Mouse (Mus musculus) bone marrow macrophage, adult 2 months (primary cell): Measurements from ENCODE around the gene Rpl29.

Source experiments
- CTCF ChIP-seq: IDR thresholded peaks from 2 replicates; pipeline ENCODE4 v1.5.1; 2012; ENCODE audit warnings: low read depth, mild to moderate bottlenecking, low read length, moderate library complexity
- POLR2A ChIP-seq: IDR thresholded peaks from 2 replicates; pipeline ENCODE4 v1.6.1; 2012; ENCODE audit warnings: mild to moderate bottlenecking, low read depth, low read length, borderline replicate concordance

- TF ChIP-seq CTCF (no peak), POLR2A (no peak)
These were observed 44.5 kb downstream of the Rpl29 start for GRCm38 (mm10) chr9:106473753-106474105.
